Mouse (Mus musculus): ENCODE measurements around the gene Zfc3h1. TPM values are rescaled to one million over a fixed set of nuclear protein-coding genes. Genes with fewer than 3 reads are reported as not detected.
A peak's percentile ranks its signal among the peaks of the same experiment; 100 is the strongest.

The Zfc3h1 gene
- 16.7 and 21.9 TPM in 2 replicates for polyA plus RNA-seq (2015; fragmentation: Nextera tagmentation; extraction: Ambion mirVana)

- Histone ChIP-seq H3K4me1 (peaks cover 18% of the 10 kb centered on the region), H3K9ac (peak within 1 kb of the TSS; percentile 94), H3K36me3 (peaks cover 4% of the 10 kb centered on the region), H3K9me3 (no peaks in the 10 kb centered on the region), H3K4me3 (peak within 1 kb of the TSS; percentile 94), H3K27ac (peak within 1 kb of the TSS; percentile 99), H3K27me3 (no peaks in the 10 kb centered on the region), H3K4me2 (peak within 1 kb of the TSS; percentile 48)
- ATAC-seq (ENCODE audit: insufficient number of reproducible peaks, low FRiP score, low TSS enrichment, low read depth): peak; percentile 98
- under 1% methylated on average over 65 of the region's 65 CpGs for WGBS
These were observed at the start of gene Zfc3h1, which contains the start of gene Thap2 for GRCm38 (mm10) chr10:115384221-115385017. Gene Zfc3h1, plus strand, starts transcription at chr10:115384959. Gene Thap2, minus strand, starts transcription at chr10:115384443.

GRCm38 (mm10) chr10:115336901-115337300 lies 47.9 kb upstream of the Zfc3h1 start:
- WGBS: 85% methylated on average over 4 of the region's 4 CpGs
- no peak overlapping the region for H3K4me2 ChIP-seq
- no peaks in the 10 kb centered on the region for H3K9me3 ChIP-seq
- H3K27ac ChIP-seq: no peak overlapping the region
- peaks cover 13% of the 10 kb centered on the region for H3K36me3 ChIP-seq
- no peak overlapping the region for H3K9ac ChIP-seq
- H3K4me3 ChIP-seq: no peak overlapping the region
- ATAC-seq (ENCODE audit: insufficient number of reproducible peaks, low FRiP score, low TSS enrichment, low read depth): no peak
- H3K27me3 ChIP-seq: no peaks in the 10 kb centered on the region
- H3K4me1 ChIP-seq: peaks cover 2% of the 10 kb centered on the region; the same call in 1 of the 2 replicates

GRCm38 (mm10) chr10:115339820-115340328 lies 44.9 kb upstream of the Zfc3h1 start:
- H3K27me3 ChIP-seq: no peaks in the 10 kb centered on the region
- no peak for ATAC-seq (ENCODE audit: insufficient number of reproducible peaks, low FRiP score, low TSS enrichment, low read depth)
- no peak overlapping the region for H3K4me2 ChIP-seq
- no peaks in the 10 kb centered on the region for H3K9me3 ChIP-seq
- 88% methylated on average over 7 of the region's 7 CpGs for WGBS
- H3K4me3 ChIP-seq: no peak overlapping the region
- H3K9ac ChIP-seq: no peak overlapping the region
- H3K36me3 ChIP-seq: peaks cover 24% of the 10 kb centered on the region
- no peak overlapping the region for H3K27ac ChIP-seq
- no peaks in the 10 kb centered on the region for H3K4me1 ChIP-seq

- Histone ChIP-seq H3K4me3 (no peak overlapping the region), H3K27me3 (no peaks in the 10 kb centered on the region), H3K9me3 (no peaks in the 10 kb centered on the region), H3K36me3 (peaks cover 31% of the 10 kb centered on the region), H3K4me2 (no peak overlapping the region), H3K27ac (no peak overlapping the region), H3K9ac (no peak overlapping the region), H3K4me1 (no peaks in the 10 kb centered on the region)
- 88% methylated on average over 4 of the region's 4 CpGs for WGBS
- no peak for ATAC-seq (ENCODE audit: insufficient number of reproducible peaks, low FRiP score, low TSS enrichment, low read depth)
These were observed 41.9 kb upstream of the Zfc3h1 start for GRCm38 (mm10) chr10:115342771-115343425.

GRCm38 (mm10) chr10:115346444-115346843 lies 38.3 kb upstream of the Zfc3h1 start:
- Histone ChIP-seq H3K36me3 (peaks cover 20% of the 10 kb centered on the region), H3K9ac (no peak overlapping the region), H3K27me3 (no peaks in the 10 kb centered on the region), H3K4me3 (no peak overlapping the region), H3K4me1 (no peaks in the 10 kb centered on the region), H3K27ac (no peak overlapping the region), H3K9me3 (no peaks in the 10 kb centered on the region), H3K4me2 (no peak overlapping the region)
- ATAC-seq (ENCODE audit: insufficient number of reproducible peaks, low FRiP score, low TSS enrichment, low read depth): no peak

GRCm38 (mm10) chr10:115348131-115348530 lies 36.6 kb upstream of the Zfc3h1 start:
- no peaks in the 10 kb centered on the region for H3K9me3 ChIP-seq
- no peak overlapping the region for H3K27ac ChIP-seq
- peaks cover 9% of the 10 kb centered on the region for H3K36me3 ChIP-seq
- 80% methylated on average over 6 of the region's 6 CpGs for WGBS
- ATAC-seq (ENCODE audit: insufficient number of reproducible peaks, low FRiP score, low TSS enrichment, low read depth): no peak
- no peaks in the 10 kb centered on the region for H3K4me1 ChIP-seq
- H3K4me2 ChIP-seq: no peak overlapping the region
- no peak overlapping the region for H3K9ac ChIP-seq
- no peak overlapping the region for H3K4me3 ChIP-seq
- H3K27me3 ChIP-seq: no peaks in the 10 kb centered on the region

GRCm38 (mm10) chr10:115349029-115349428 lies 35.7 kb upstream of the Zfc3h1 start:
- no peak overlapping the region for H3K4me3 ChIP-seq
- no peak overlapping the region for H3K27ac ChIP-seq
- no peak for ATAC-seq (ENCODE audit: insufficient number of reproducible peaks, low FRiP score, low TSS enrichment, low read depth)
- H3K4me2 ChIP-seq: no peak overlapping the region
- H3K27me3 ChIP-seq: no peaks in the 10 kb centered on the region
- H3K36me3 ChIP-seq: peaks cover 7% of the 10 kb centered on the region
- no peak overlapping the region for H3K9ac ChIP-seq
- 63% methylated on average over 10 of the region's 10 CpGs for WGBS
- H3K9me3 ChIP-seq: no peaks in the 10 kb centered on the region
- H3K4me1 ChIP-seq: no peaks in the 10 kb centered on the region

GRCm38 (mm10) chr10:115349509-115349908 lies 35.2 kb upstream of the Zfc3h1 start:
- Histone ChIP-seq H3K4me2 (no peak overlapping the region), H3K4me3 (no peak overlapping the region), H3K27ac (no peak overlapping the region), H3K9ac (no peak overlapping the region), H3K9me3 (no peaks in the 10 kb centered on the region), H3K4me1 (no peaks in the 10 kb centered on the region), H3K27me3 (no peaks in the 10 kb centered on the region), H3K36me3 (peaks cover 7% of the 10 kb centered on the region)
- 80% methylated on average over 7 of the region's 7 CpGs for WGBS
- ATAC-seq (ENCODE audit: insufficient number of reproducible peaks, low FRiP score, low TSS enrichment, low read depth): no peak

GRCm38 (mm10) chr10:115350810-115351397 lies 33.9 kb upstream of the Zfc3h1 start:
- no peak for ATAC-seq (ENCODE audit: insufficient number of reproducible peaks, low FRiP score, low TSS enrichment, low read depth)
- Histone ChIP-seq H3K9ac (no peak overlapping the region), H3K36me3 (peaks cover 5% of the 10 kb centered on the region), H3K27ac (no peak overlapping the region), H3K4me3 (no peak overlapping the region), H3K27me3 (no peaks in the 10 kb centered on the region), H3K9me3 (no peaks in the 10 kb centered on the region), H3K4me1 (no peaks in the 10 kb centered on the region), H3K4me2 (no peak overlapping the region)
- 76% methylated on average over 2 of the region's 2 CpGs for WGBS

- no peak for ATAC-seq (ENCODE audit: insufficient number of reproducible peaks, low FRiP score, low TSS enrichment, low read depth)
- H3K36me3 ChIP-seq: peaks cover 10% of the 10 kb centered on the region
These were observed 30.2 kb upstream of the Zfc3h1 start for GRCm38 (mm10) chr10:115354553-115354952.

GRCm38 (mm10) chr10:115355016-115355415 lies 29.7 kb upstream of the Zfc3h1 start:
- WGBS: 86% methylated on average over 6 of the region's 6 CpGs
- Histone ChIP-seq H3K4me2 (no peak overlapping the region), H3K27ac (no peak overlapping the region), H3K4me1 (no peaks in the 10 kb centered on the region), H3K27me3 (no peaks in the 10 kb centered on the region), H3K9me3 (no peaks in the 10 kb centered on the region), H3K36me3 (peaks cover 10% of the 10 kb centered on the region), H3K4me3 (no peak overlapping the region), H3K9ac (no peak overlapping the region)
- ATAC-seq (ENCODE audit: insufficient number of reproducible peaks, low FRiP score, low TSS enrichment, low read depth): no peak

More at GRCm38 (mm10) chr10:115354553-115354952, 30.2 kb upstream of the Zfc3h1 start:
- Histone ChIP-seq H3K27me3 (no peaks in the 10 kb centered on the region), H3K9me3 (no peaks in the 10 kb centered on the region), H3K4me3 (no peak overlapping the region), H3K9ac (no peak overlapping the region), H3K4me2 (no peak overlapping the region), H3K27ac (no peak overlapping the region), H3K4me1 (no peaks in the 10 kb centered on the region)
- 68% methylated on average over 6 of the region's 6 CpGs for WGBS

- peaks cover 10% of the 10 kb centered on the region for H3K36me3 ChIP-seq
- WGBS: 87% methylated on average over 6 of the region's 7 CpGs
- ATAC-seq (ENCODE audit: insufficient number of reproducible peaks, low FRiP score, low TSS enrichment, low read depth): no peak
- H3K4me1 ChIP-seq: peaks cover under 1% of the 10 kb centered on the region; the same call in 1 of the 2 replicates
- no peak overlapping the region for H3K9ac ChIP-seq
- H3K9me3 ChIP-seq: no peaks in the 10 kb centered on the region
- H3K4me3 ChIP-seq: no peak overlapping the region
- H3K27ac ChIP-seq: no peak overlapping the region
- no peaks in the 10 kb centered on the region for H3K27me3 ChIP-seq
- H3K4me2 ChIP-seq: no peak overlapping the region
These were observed 28.7 kb upstream of the Zfc3h1 start for GRCm38 (mm10) chr10:115356106-115356505.

All from limb, embryonic 15.5 days (tissue).